Mouse (Mus musculus) small intestine, adult 2 months (tissue): ENCODE measurements around the gene Clcf1. TPM values are rescaled to one million over a fixed set of nuclear protein-coding genes. Genes with fewer than 3 reads are reported as not detected.

Source experiments
- H3K27ac ChIP-seq: fragments of 200-500 bp; 2 replicates; pipeline ENCODE4 v1.5.1; 2012; ENCODE audit warnings: low read depth, low read length, control low read depth, inconsistent platforms; ENCODE audit not compliant: insufficient read depth
- H3K27me3 ChIP-seq: fragments of 200-500 bp; 2 replicates; pipeline ENCODE4 v1.6.1; 2012; ENCODE audit warnings: mild to moderate bottlenecking, moderate library complexity, low read length, inconsistent platforms; ENCODE audit not compliant: control insufficient read depth, insufficient read depth
- H3K36me3 ChIP-seq: fragments of 200-500 bp; 2 replicates; pipeline ENCODE4 v1.6.1; 2012; ENCODE audit warnings: mild to moderate bottlenecking, low read length, control low read depth, inconsistent platforms; ENCODE audit not compliant: control insufficient read depth, insufficient read depth
- H3K4me1 ChIP-seq: fragments of 200-500 bp; 2 replicates; pipeline ENCODE4 v1.6.1; 2012; ENCODE audit warnings: low read length, inconsistent platforms, mixed read lengths; ENCODE audit not compliant: control insufficient read depth, insufficient read depth, insufficient read length
- H3K4me3 ChIP-seq: fragments of 200-500 bp; 2 replicates; pipeline ENCODE4 v1.5.1; 2012; ENCODE audit warnings: low read depth, mild to moderate bottlenecking, control low read depth, inconsistent platforms, low read length, moderate library complexity
- CTCF ChIP-seq: fragments of 200-500 bp; IDR thresholded peaks from 2 replicates; pipeline ENCODE4 v1.5.1; 2012; ENCODE audit warnings: low read depth, mild to moderate bottlenecking, control low read depth, inconsistent platforms, low read length, moderate library complexity, mixed read lengths; ENCODE audit not compliant: insufficient replicate concordance, insufficient read length; ENCODE audit errors: extremely low read depth
- POLR2A ChIP-seq: fragments of 200-500 bp; IDR thresholded peaks from 2 replicates; pipeline ENCODE4 v1.6.1; 2012; ENCODE audit warnings: low read depth, mild to moderate bottlenecking, control low read depth, inconsistent platforms, low read length, moderate library complexity
- WGBS: fragments of 180-500 bp; shearing (Covaris S2); methylation state at CpG from one replicate; pipeline ENCODE4 v1.1.7; 2018; 5-methylcytosine and 5-hydroxymethylcytosine counted together
- polyA plus RNA-seq: library from polyadenylated mRNA; depleted of rRNA; stranded (reverse); fragments of >200 nt; gene quantifications from 2 replicates; pipeline ENCODE4 v1.2.3, GENCODE M21; 2012; rRNA removed

Gene Clcf1
- polyA plus RNA-seq, 1 experiment: 12.4 TPM

DNA sequence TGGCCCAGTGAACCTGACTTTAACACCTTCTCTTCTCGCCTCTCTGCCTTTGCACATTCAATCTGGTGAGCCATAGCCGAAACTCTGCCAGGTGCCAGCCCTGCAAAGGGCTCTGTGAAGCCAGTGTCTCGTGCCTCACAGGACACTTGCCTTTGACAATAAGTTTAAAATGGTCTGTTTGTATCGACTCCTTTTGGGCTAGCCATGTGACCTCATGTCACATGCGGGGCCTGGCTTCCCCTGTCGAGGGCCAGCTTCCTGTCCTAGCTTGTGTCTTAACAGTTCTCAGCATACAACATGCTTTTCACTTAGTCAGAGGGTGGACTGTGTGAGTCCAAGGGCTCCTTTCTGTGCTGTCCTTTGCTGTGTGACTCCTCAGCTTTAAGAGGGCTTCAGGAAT is 48.7 kb downstream of the Clcf1 start:
- TF ChIP-seq POLR2A (no peak), CTCF (no peak)
- WGBS: 67% methylated on average over 6 of the region's 6 CpGs
- H3K27me3 ChIP-seq: no peaks in the 10 kb centered on the region
- peaks cover 41% of the 10 kb centered on the region for H3K36me3 ChIP-seq
- H3K4me3 ChIP-seq: no peak overlapping the region
- peaks cover 13% of the 10 kb centered on the region for H3K4me1 ChIP-seq
- H3K27ac ChIP-seq: no peak overlapping the region; the same call in 1 of the 2 replicates

DNA sequence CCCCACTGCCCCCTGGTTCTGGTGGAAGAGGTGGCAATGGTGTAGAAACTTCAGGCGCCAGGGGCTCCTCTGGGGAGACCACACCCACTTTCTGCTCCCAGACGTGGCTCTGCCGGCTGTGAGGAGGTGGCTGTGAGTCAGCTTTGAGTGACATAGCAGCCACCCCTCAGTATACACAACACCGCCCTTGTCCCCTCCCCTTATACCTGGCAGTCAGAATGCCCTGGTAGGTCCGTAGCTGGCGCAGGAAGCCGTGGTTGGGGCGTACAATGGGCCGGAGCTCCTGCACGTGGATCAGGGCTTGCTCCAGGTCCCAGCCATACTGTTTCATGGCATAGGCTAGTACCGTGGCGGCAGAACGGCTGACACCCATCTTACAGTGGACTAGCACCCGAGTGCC is 49.7 kb downstream of the Clcf1 start:
- H3K4me1 ChIP-seq: peaks cover 16% of the 10 kb centered on the region
- H3K27me3 ChIP-seq: no peaks in the 10 kb centered on the region
- 76% methylated on average over 14 of the region's 14 CpGs for WGBS
- no peak overlapping the region for H3K4me3 ChIP-seq
- H3K36me3 ChIP-seq: peaks cover 41% of the 10 kb centered on the region
- no peak overlapping the region for H3K27ac ChIP-seq
- TF ChIP-seq CTCF (no peak), POLR2A (no peak)

DNA sequence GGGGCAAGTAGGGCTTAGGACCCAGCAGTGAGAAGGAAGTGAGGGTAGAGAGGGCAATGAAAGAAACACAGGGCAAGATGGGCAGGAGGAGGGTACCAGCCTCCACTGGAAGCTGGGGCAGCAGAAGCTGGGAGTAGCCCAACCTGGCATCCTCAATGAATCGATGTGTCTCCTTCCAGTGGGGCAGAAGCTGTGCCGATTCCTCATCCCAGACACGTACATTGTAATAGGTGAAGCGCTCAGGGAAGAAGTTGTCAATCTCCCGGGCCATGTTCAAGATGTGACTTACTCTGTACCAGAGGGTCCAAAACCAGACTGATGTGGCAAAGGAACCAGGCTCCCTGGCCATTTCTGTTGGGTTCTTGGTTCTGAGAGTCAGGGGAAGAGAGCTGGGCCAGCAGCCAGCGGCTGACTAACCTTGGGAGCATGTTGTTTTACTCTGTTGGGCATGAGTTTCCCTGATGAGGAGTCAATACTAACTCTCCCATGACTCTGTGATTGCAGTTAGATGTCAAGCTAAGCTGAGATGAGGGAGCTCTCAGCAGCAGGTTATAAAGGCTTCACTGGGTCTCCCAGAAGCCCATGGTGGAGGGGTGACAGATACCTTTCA is 50.2 kb downstream of the Clcf1 start:
- no peak overlapping the region for H3K4me3 ChIP-seq
- H3K4me1 ChIP-seq: peaks cover 18% of the 10 kb centered on the region
- TF ChIP-seq CTCF: no peak
- no peak for TF ChIP-seq POLR2A
- WGBS: 94% methylated on average over 6 of the region's 6 CpGs
- peaks cover 41% of the 10 kb centered on the region for H3K36me3 ChIP-seq
- H3K27me3 ChIP-seq: no peaks in the 10 kb centered on the region
- H3K27ac ChIP-seq: no peak overlapping the region

DNA sequence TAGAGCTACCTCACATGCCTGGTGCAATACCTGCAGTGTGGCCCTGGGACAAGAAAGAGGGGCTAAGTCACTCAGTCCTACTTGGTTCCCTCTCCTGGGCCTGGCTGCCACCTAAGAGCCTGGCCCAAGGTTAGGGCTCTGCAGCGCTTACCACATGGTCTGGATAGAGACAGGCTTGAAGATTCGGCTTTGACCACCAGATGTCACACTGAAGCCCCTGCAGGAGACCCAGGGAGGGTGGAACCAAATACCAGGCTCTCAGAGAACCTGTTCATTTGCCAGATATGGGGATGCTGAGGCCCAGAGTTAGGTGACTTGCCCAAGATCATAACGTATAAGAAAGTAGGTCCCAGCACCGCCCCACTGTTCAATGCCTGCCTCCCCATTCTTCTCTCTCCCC is 51.9 kb downstream of the Clcf1 start:
- Histone ChIP-seq H3K4me3 (no peak overlapping the region), H3K27me3 (no peaks in the 10 kb centered on the region), H3K27ac (no peak overlapping the region), H3K4me1 (peaks cover 18% of the 10 kb centered on the region), H3K36me3 (peaks cover 41% of the 10 kb centered on the region)
- 82% methylated on average over 4 of the region's 4 CpGs for WGBS
- TF ChIP-seq POLR2A (no peak), CTCF (no peak)

DNA sequence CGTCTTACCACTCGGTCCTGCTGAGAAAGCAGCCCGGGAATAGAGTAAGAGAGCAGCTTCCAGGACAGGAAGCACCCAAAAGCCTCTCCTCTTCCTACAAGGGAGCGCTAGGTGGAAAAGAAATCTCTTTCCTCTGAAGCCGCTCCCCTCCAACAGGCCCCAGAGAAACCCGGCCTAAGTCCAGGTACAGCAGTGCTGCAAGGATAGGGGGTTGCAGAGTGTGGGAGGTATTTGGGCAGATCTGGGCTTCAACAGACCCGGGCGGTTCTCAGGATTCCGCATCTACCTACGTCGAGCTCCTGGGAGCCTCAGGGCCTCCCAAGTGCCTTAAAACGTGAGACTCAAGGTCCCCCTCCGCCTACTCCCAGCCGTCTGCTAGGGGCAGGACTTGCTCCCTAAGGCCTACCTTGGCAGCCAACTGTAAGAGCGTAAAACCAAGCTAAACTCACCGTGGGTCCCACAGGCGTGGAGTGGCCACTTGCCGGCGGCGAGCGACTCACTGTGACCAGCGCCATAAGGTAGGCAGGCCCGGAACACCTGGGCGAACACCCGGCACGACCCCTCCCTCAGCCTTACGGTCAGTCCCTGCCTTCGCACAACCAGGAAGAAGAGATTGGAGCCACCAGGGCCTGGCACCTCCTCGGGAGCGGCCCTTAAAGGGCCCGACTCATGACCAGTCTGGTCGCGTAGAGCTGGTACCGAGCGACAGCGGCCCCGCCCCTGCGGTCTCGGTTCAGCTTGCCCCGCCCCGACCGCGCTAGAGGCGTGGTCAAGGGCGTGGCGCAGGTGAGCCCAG is 54.7 kb downstream of the Clcf1 start, which contains the start of gene Ssh3:
TSS of gene Ssh3 (minus strand) at position 615 of the 796 bp plus-strand sequence.
- WGBS: 4% methylated on average over 46 of the region's 46 CpGs
- Histone ChIP-seq H3K4me1 (peaks cover 14% of the 10 kb centered on the region), H3K27me3 (no peaks in the 10 kb centered on the region), H3K27ac (peak within 1 kb of the TSS; percentile 64), H3K36me3 (peaks cover 27% of the 10 kb centered on the region), H3K4me3 (peak within 1 kb of the TSS; percentile 72)
- TF ChIP-seq POLR2A (peak; percentile 43; the same call in 1 of the 2 replicates), CTCF (no peak)

DNA sequence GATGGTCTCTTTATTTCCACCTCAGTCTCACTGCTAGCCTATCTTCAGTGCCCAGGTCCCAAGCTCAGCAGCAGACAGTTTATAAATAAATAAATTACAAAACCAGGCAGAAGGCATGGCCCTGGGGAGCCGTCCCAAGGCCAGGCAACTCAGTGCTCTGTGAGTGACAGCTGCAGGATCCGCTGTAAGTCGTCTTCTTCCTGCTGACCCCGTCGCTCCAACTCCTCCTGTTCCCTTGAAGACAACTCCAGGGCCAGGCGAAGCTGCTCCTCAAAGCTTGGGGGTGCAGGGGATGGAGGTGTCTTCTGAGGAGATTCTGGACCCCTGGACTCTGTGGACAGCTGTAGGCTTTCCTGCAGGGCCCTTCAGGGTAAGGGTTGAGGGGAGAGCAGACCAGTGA is 56.1 kb downstream of the Clcf1 start:
- Histone ChIP-seq H3K27ac (no peak overlapping the region), H3K27me3 (no peaks in the 10 kb centered on the region), H3K4me1 (peaks cover 14% of the 10 kb centered on the region), H3K4me3 (no peak overlapping the region), H3K36me3 (peaks cover 13% of the 10 kb centered on the region; the same call in 1 of the 2 replicates)
- WGBS: 87% methylated on average over 6 of the region's 6 CpGs
- no peak for TF ChIP-seq POLR2A

DNA sequence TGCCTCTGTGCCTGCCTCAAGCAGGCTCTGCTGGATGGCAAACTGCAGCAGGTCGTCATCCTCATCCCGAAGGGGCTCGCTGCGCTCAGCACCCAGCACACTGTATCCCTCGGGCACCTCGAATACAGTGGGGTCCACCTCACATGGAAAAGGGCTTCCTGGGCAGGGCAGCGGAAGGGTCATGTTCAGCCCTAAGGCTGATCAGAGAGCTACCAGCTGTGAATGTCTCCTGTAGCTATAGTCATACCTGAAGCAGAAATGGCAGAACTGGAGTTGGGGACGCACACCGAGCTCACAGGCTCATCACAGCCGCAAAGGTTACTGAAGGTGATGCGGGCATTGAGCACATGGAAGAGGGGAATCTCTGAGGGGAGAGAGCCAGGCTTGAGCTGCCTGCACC is 56.9 kb downstream of the Clcf1 start:
- H3K36me3 ChIP-seq: peaks cover 7% of the 10 kb centered on the region; the same call in 1 of the 2 replicates
- TF ChIP-seq CTCF (no peak), POLR2A (no peak)
- 98% methylated on average over 11 of the region's 11 CpGs for WGBS
- H3K4me3 ChIP-seq: no peak overlapping the region
- H3K27ac ChIP-seq: no peak overlapping the region
- no peaks in the 10 kb centered on the region for H3K27me3 ChIP-seq
- H3K4me1 ChIP-seq: peaks cover 14% of the 10 kb centered on the region

Other genes starting within 250 kb of the Clcf1 start
- gene Aldh3b2, start 241.9 kb upstream of the Clcf1 start, polyA plus RNA-seq: 0.55 and 1.5 TPM in 2 replicates
- 99.4 and 147 TPM in 2 replicates for gene Acy3, start 227.7 kb upstream of the Clcf1 start, polyA plus RNA-seq
- gene Tbx10, start 221.5 kb upstream of the Clcf1 start, polyA plus RNA-seq: 0.10 TPM in 1 of 2 replicates, not detected in the other
- gene Nudt8, start 213.7 kb upstream of the Clcf1 start, polyA plus RNA-seq: 30.6 and 33.7 TPM in 2 replicates
- gene Gm49405, start 213.6 kb upstream of the Clcf1 start, polyA plus RNA-seq: 0.77 and 0.90 TPM in 2 replicates
- 5.1 and 8.2 TPM in 2 replicates for gene Doc2g, start 210.9 kb upstream of the Clcf1 start, polyA plus RNA-seq
- 92.8 and 170 TPM in 2 replicates for gene Ndufv1, start 201.4 kb upstream of the Clcf1 start, polyA plus RNA-seq
- 798 and 1,214 TPM in 2 replicates for gene Gstp1, start 176.3 kb upstream of the Clcf1 start, polyA plus RNA-seq
- gene Gstp2, start 168.2 kb upstream of the Clcf1 start, polyA plus RNA-seq: 231 and 289 TPM in 2 replicates
- 11.8 and 15.0 TPM in 2 replicates for gene Gstp3, start 154.7 kb upstream of the Clcf1 start, polyA plus RNA-seq
- gene Cabp2, start 132.7 kb upstream of the Clcf1 start, polyA plus RNA-seq: 24.8 TPM in 1 of 2 replicates, not detected in the other
- gene Cdk2ap2, start 117.1 kb upstream of the Clcf1 start, polyA plus RNA-seq: 186 and 366 TPM in 2 replicates
- gene Pitpnm1, start 114.2 kb upstream of the Clcf1 start, polyA plus RNA-seq: 108 and 197 TPM in 2 replicates
- 41.3 and 59.8 TPM in 2 replicates for gene Aip, start 88.4 kb upstream of the Clcf1 start, polyA plus RNA-seq
- 0.06 TPM in 1 of 2 replicates, not detected in the other for gene Gpr152, start 74.5 kb upstream of the Clcf1 start, polyA plus RNA-seq
- gene Cabp4, start 70.2 kb upstream of the Clcf1 start, polyA plus RNA-seq: 0.25 and 0.42 TPM in 2 replicates
- 264 and 493 TPM in 2 replicates for gene Coro1b, start 65.6 kb upstream of the Clcf1 start, polyA plus RNA-seq
- gene Ptprcap, start 60.6 kb upstream of the Clcf1 start, polyA plus RNA-seq: 95.3 and 169 TPM in 2 replicates
- gene Rps6kb2, start 50.9 kb upstream of the Clcf1 start, polyA plus RNA-seq: 37.9 and 42.5 TPM in 2 replicates
- gene Carns1, start 38.8 kb upstream of the Clcf1 start, polyA plus RNA-seq: 3.7 and 4.4 TPM in 2 replicates
- gene Tbc1d10c, start 23.0 kb upstream of the Clcf1 start, polyA plus RNA-seq: 15.3 and 21.9 TPM in 2 replicates
- gene Ppp1ca, start 22.2 kb upstream of the Clcf1 start, polyA plus RNA-seq: 142 and 258 TPM in 2 replicates
- 8.2 and 12.2 TPM in 2 replicates for gene Rad9a, start 12.6 kb upstream of the Clcf1 start, polyA plus RNA-seq
- not detected in 2 replicates for gene AC109138.7, start 119 bp downstream of the Clcf1 start, polyA plus RNA-seq
- 46.4 and 118 TPM in 2 replicates for gene Pold4, start 17.7 kb downstream of the Clcf1 start, polyA plus RNA-seq
- gene Ssh3, start 54.9 kb downstream of the Clcf1 start, polyA plus RNA-seq: 72.2 and 105 TPM in 2 replicates
- 1.1 and 1.8 TPM in 2 replicates for gene Ankrd13d, start 68.9 kb downstream of the Clcf1 start, polyA plus RNA-seq
- 64.0 and 128 TPM in 2 replicates for gene Grk2, start 92.0 kb downstream of the Clcf1 start, polyA plus RNA-seq
- 37.8 and 100 TPM in 2 replicates for gene Kdm2a, start 184.0 kb downstream of the Clcf1 start, polyA plus RNA-seq
- gene Rhod, start 225.2 kb downstream of the Clcf1 start, polyA plus RNA-seq: 56.0 and 168 TPM in 2 replicates